Comparison of ENCODE assay signal across 13 mouse cellular contexts in genomic region chr6:86610714-86611113, GRCm38 (mm10). TPM values are rescaled to one million over a fixed set of nuclear protein-coding genes. Genes with fewer than 3 reads are reported as not detected.
DNase-seq lines count a peak whose midpoint lies in the region; ATAC-seq and TF ChIP-seq lines count a peak whose summit lies in the region.
"Had no signal": no experiment of that assay in that cellular context is flagged by ENCODE, and none has a peak within 500 bp of the region (broad histone marks: within the 10 kb centered on the region; RNA-seq: fewer than 3 reads in every experiment).

No protein-coding gene starts in this region.

- H3K4me3 ChIP-seq in kidney, embryonic 14.5 days (ENCODE audit: low read length) = no peak overlapping the region
- H3K4me3 ChIP-seq in bone marrow, adult 2 months (replicated peaks; ENCODE audit: control insufficient read depth, low read depth, low read length) = no peak overlapping the region
- H3K4me3 ChIP-seq: limb, embryonic 13.5 days had no signal

- no peaks in the 10 kb centered on the region for H3K36me3 ChIP-seq in kidney, embryonic 14.5 days (ENCODE audit: control insufficient read depth, insufficient read depth, low read length)
- H3K36me3 ChIP-seq: limb, embryonic 13.5 days had no signal

- no peaks in the 10 kb centered on the region for H3K9me3 ChIP-seq in kidney, embryonic 14.5 days (ENCODE audit: control insufficient read depth, low read length)
- H3K9me3 ChIP-seq: limb, embryonic 13.5 days had no signal

- H3K27me3 ChIP-seq in kidney, embryonic 14.5 days (ENCODE audit: control insufficient read depth, insufficient read depth, low read length) = no peaks in the 10 kb centered on the region
- H3K27me3 ChIP-seq: CH12.LX had no signal

- no peak overlapping the region for H3K4me2 ChIP-seq in kidney, embryonic 14.5 days (replicated peaks; ENCODE audit: low read depth, low read length)
- H3K4me2 ChIP-seq: limb, embryonic 13.5 days had no signal

- H3K27ac ChIP-seq in kidney, embryonic 14.5 days (ENCODE audit: low read depth, low read length) = no peak overlapping the region
- peak overlapping the region; percentile 68 for H3K27ac ChIP-seq in bone marrow, adult 2 months (ENCODE audit: control insufficient read depth, insufficient read depth, low read depth, low read length, poor library complexity)
- H3K27ac ChIP-seq: hindbrain, postnatal 0 days; limb, embryonic 13.5 days had no signal

- WGBS in kidney, embryonic 14.5 days = 47% methylated on average over 5 of the region's 5 CpGs
- 69% methylated on average over 5 of the region's 5 CpGs for WGBS in bone marrow, adult 2 months

- TF ChIP-seq CTCF in bone marrow, adult 2 months (IDR thresholded peaks at IDR 0.05; ENCODE audit: control insufficient read depth, insufficient read depth, low read length) = no peak

- no peak for TF ChIP-seq POLR2A in bone marrow, adult 2 months (IDR thresholded peaks at IDR 0.05; ENCODE audit: borderline replicate concordance, control insufficient read depth, low read depth, low read length)

- no peak overlapping the region for H3K9ac ChIP-seq in kidney, embryonic 14.5 days (ENCODE audit: low read depth, low read length)
- H3K9ac ChIP-seq: limb, embryonic 13.5 days had no signal

- peak; percentile 89 for DNase-seq in kidney, adult 11 months
- peak; percentile 73 to 90 for DNase-seq in kidney, postnatal 25 days
- DNase-seq in lung, postnatal 4 days = peak; percentile 65 to 89
- DNase-seq in thymus, postnatal 0 days (ENCODE audit: low spot score) = no peak
- DNase-seq in MN1 (ENCODE audit: low spot score) = no peak
- DNase-seq: layer of hippocampus, postnatal 36 days; right cerebral cortex, postnatal 14 days had no signal

- H3K4me1 ChIP-seq in kidney, embryonic 14.5 days (ENCODE audit: control insufficient read depth, insufficient read depth, low read length) = no peaks in the 10 kb centered on the region
- H3K4me1 ChIP-seq in bone marrow, adult 2 months (ENCODE audit: control insufficient read depth, insufficient read depth, low read length) = peaks cover 9% of the 10 kb centered on the region; the same call in 1 of the 2 replicates

- no peak for ATAC-seq in kidney, embryonic 14.5 days (ENCODE audit: low FRiP score, low TSS enrichment)
- ATAC-seq in cerebellum, adult (ENCODE audit: insufficient number of reproducible peaks, low FRiP score, low TSS enrichment) = no peak
- ATAC-seq: hindbrain, postnatal 0 days had no signal

RNA-seq across cellular contexts. Expression of gene Asprv1, which starts 17.2 kb away (rescaled TPM):
- polyA plus RNA-seq in kidney, embryonic 14.5 days (2014; fragmentation: Nextera tagmentation; extraction: Ambion mirVana) = 0.50 and 0.61 TPM in 2 replicates
- 7.6 and 19.6 TPM in 2 replicates for polyA plus RNA-seq in bone marrow, adult 2 months (2011; ENCODE audit: insufficient read depth, insufficient read length, low replicate concordance, missing spikeins)
- 6.9 and 9.5 TPM in 2 replicates for polyA plus RNA-seq in thymus, postnatal 0 days (2015; fragmentation: Nextera tagmentation; extraction: Ambion mirVana)

RNA-seq across cellular contexts. Expression of gene Mxd1, which starts 58.2 kb away (rescaled TPM):
- 5.4 and 8.8 TPM in 2 replicates for polyA plus RNA-seq in kidney, embryonic 14.5 days (2014; fragmentation: Nextera tagmentation; extraction: Ambion mirVana)
- 49.6 and 56.2 TPM in 2 replicates for polyA plus RNA-seq in bone marrow, adult 2 months (2011; ENCODE audit: insufficient read depth, insufficient read length, low replicate concordance, missing spikeins)
- 10.0 and 11.2 TPM in 2 replicates for polyA plus RNA-seq in thymus, postnatal 0 days (2015; fragmentation: Nextera tagmentation; extraction: Ambion mirVana)

Comparison
In these comparisons a context has a peak if more than half of its experiments do, and no peak if none do; other contexts are left out.
1. DNase-seq: peak in kidney, adult 11 months (single experiment), kidney, postnatal 25 days (2 of 2) and lung, postnatal 4 days (2 of 2); none in thymus, postnatal 0 days (single experiment) and MN1 (single experiment).